Mouse (Mus musculus): ENCODE data around the gene Dusp8.

Gene Dusp8

GRCm38 (mm10) chr7:142077138-142077537, 18.5 kb downstream of the Dusp8 start:
- Histone ChIP-seq H3K27me3 (ENCODE audit: control insufficient read depth, insufficient read depth, low read length, poor library complexity, severe bottlenecking) (no peaks in the 10 kb centered on the region), H3K36me3 (ENCODE audit: control insufficient read depth, insufficient read depth, low read length, poor library complexity, severe bottlenecking) (no peaks in the 10 kb centered on the region)
- DNase-seq (ENCODE audit: low read depth, low spot score): no peak

- DNase-seq (ENCODE audit: low read depth, low spot score): no peak
- H3K36me3 ChIP-seq (ENCODE audit: control insufficient read depth, insufficient read depth, low read length, poor library complexity, severe bottlenecking): no peaks in the 10 kb centered on the region
- no peaks in the 10 kb centered on the region for H3K27me3 ChIP-seq (ENCODE audit: control insufficient read depth, insufficient read depth, low read length, poor library complexity, severe bottlenecking)
These were observed 21.3 kb downstream of the Dusp8 start for GRCm38 (mm10) chr7:142074146-142074886.

GRCm38 (mm10) chr7:142071717-142072116, 23.9 kb downstream of the Dusp8 start:
- DNase-seq (ENCODE audit: low read depth, low spot score): no peak
- H3K36me3 ChIP-seq (ENCODE audit: control insufficient read depth, insufficient read depth, low read length, poor library complexity, severe bottlenecking): no peaks in the 10 kb centered on the region
- no peaks in the 10 kb centered on the region for H3K27me3 ChIP-seq (ENCODE audit: control insufficient read depth, insufficient read depth, low read length, poor library complexity, severe bottlenecking)

- H3K36me3 ChIP-seq (ENCODE audit: control insufficient read depth, insufficient read depth, low read length, poor library complexity, severe bottlenecking): no peaks in the 10 kb centered on the region
- no peaks in the 10 kb centered on the region for H3K27me3 ChIP-seq (ENCODE audit: control insufficient read depth, insufficient read depth, low read length, poor library complexity, severe bottlenecking)
- DNase-seq (ENCODE audit: low read depth, low spot score): no peak
These were observed 24.4 kb downstream of the Dusp8 start for GRCm38 (mm10) chr7:142071212-142071578.

- Histone ChIP-seq H3K27me3 (ENCODE audit: control insufficient read depth, insufficient read depth, low read length, poor library complexity, severe bottlenecking) (no peaks in the 10 kb centered on the region), H3K36me3 (ENCODE audit: control insufficient read depth, insufficient read depth, low read length, poor library complexity, severe bottlenecking) (no peaks in the 10 kb centered on the region)
- peak; percentile 75 for DNase-seq (ENCODE audit: low read depth, low spot score)
These were observed 25.0 kb downstream of the Dusp8 start for GRCm38 (mm10) chr7:142070458-142071211.

- H3K27me3 ChIP-seq (ENCODE audit: control insufficient read depth, insufficient read depth, low read length, poor library complexity, severe bottlenecking): no peaks in the 10 kb centered on the region
- H3K36me3 ChIP-seq (ENCODE audit: control insufficient read depth, insufficient read depth, low read length, poor library complexity, severe bottlenecking): no peaks in the 10 kb centered on the region
- DNase-seq (ENCODE audit: low read depth, low spot score): no peak
These were observed 27.2 kb downstream of the Dusp8 start for GRCm38 (mm10) chr7:142068429-142068828.

- peak; percentile 87 for DNase-seq (ENCODE audit: low read depth, low spot score)
- H3K36me3 ChIP-seq (ENCODE audit: control insufficient read depth, insufficient read depth, low read length, poor library complexity, severe bottlenecking): no peaks in the 10 kb centered on the region
- no peaks in the 10 kb centered on the region for H3K27me3 ChIP-seq (ENCODE audit: control insufficient read depth, insufficient read depth, low read length, poor library complexity, severe bottlenecking)
These were observed 34.6 kb downstream of the Dusp8 start, which contains the start of gene Mob2 for GRCm38 (mm10) chr7:142060931-142061565. Gene Mob2 (minus strand): TSS chr7:142061065.

- Histone ChIP-seq H3K36me3 (ENCODE audit: control insufficient read depth, insufficient read depth, low read length, poor library complexity, severe bottlenecking) (no peaks in the 10 kb centered on the region), H3K27me3 (ENCODE audit: control insufficient read depth, insufficient read depth, low read length, poor library complexity, severe bottlenecking) (no peaks in the 10 kb centered on the region)
- peak; percentile 8 for DNase-seq (ENCODE audit: low read depth, low spot score)
These were observed 35.3 kb downstream of the Dusp8 start for GRCm38 (mm10) chr7:142060185-142060930.

- no peak for DNase-seq (ENCODE audit: low read depth, low spot score)
- Histone ChIP-seq H3K36me3 (ENCODE audit: control insufficient read depth, insufficient read depth, low read length, poor library complexity, severe bottlenecking) (no peaks in the 10 kb centered on the region), H3K27me3 (ENCODE audit: control insufficient read depth, insufficient read depth, low read length, poor library complexity, severe bottlenecking) (no peaks in the 10 kb centered on the region)
These were observed 36.6 kb downstream of the Dusp8 start for GRCm38 (mm10) chr7:142059024-142059423.

GRCm38 (mm10) chr7:142057121-142057520, 38.5 kb downstream of the Dusp8 start:
- DNase-seq (ENCODE audit: low read depth, low spot score): no peak
- Histone ChIP-seq H3K27me3 (ENCODE audit: control insufficient read depth, insufficient read depth, low read length, poor library complexity, severe bottlenecking) (no peaks in the 10 kb centered on the region), H3K36me3 (ENCODE audit: control insufficient read depth, insufficient read depth, low read length, poor library complexity, severe bottlenecking) (no peaks in the 10 kb centered on the region)

- Histone ChIP-seq H3K36me3 (ENCODE audit: control insufficient read depth, insufficient read depth, low read length, poor library complexity, severe bottlenecking) (no peaks in the 10 kb centered on the region), H3K27me3 (ENCODE audit: control insufficient read depth, insufficient read depth, low read length, poor library complexity, severe bottlenecking) (no peaks in the 10 kb centered on the region)
- DNase-seq (ENCODE audit: low read depth, low spot score): peak; percentile 27
These were observed 39.0 kb downstream of the Dusp8 start for GRCm38 (mm10) chr7:142056601-142057061.

GRCm38 (mm10) chr7:142055431-142055830, 40.2 kb downstream of the Dusp8 start:
- DNase-seq (ENCODE audit: low read depth, low spot score): no peak
- H3K27me3 ChIP-seq (ENCODE audit: control insufficient read depth, insufficient read depth, low read length, poor library complexity, severe bottlenecking): no peaks in the 10 kb centered on the region
- no peaks in the 10 kb centered on the region for H3K36me3 ChIP-seq (ENCODE audit: control insufficient read depth, insufficient read depth, low read length, poor library complexity, severe bottlenecking)

- Histone ChIP-seq H3K36me3 (ENCODE audit: control insufficient read depth, insufficient read depth, low read length, poor library complexity, severe bottlenecking) (no peaks in the 10 kb centered on the region; the same call in none of the 2 replicates), H3K27me3 (ENCODE audit: control insufficient read depth, insufficient read depth, low read length, poor library complexity, severe bottlenecking) (no peaks in the 10 kb centered on the region)
- DNase-seq (ENCODE audit: low read depth, low spot score): no peak
These were observed 45.1 kb downstream of the Dusp8 start for GRCm38 (mm10) chr7:142050536-142050935.

GRCm38 (mm10) chr7:142045932-142046331, 49.7 kb downstream of the Dusp8 start:
- H3K36me3 ChIP-seq (ENCODE audit: control insufficient read depth, insufficient read depth, low read length, poor library complexity, severe bottlenecking): no peaks in the 10 kb centered on the region; the same call in none of the 2 replicates
- no peaks in the 10 kb centered on the region for H3K27me3 ChIP-seq (ENCODE audit: control insufficient read depth, insufficient read depth, low read length, poor library complexity, severe bottlenecking)

More at GRCm38 (mm10) chr7:142045932-142046331, 49.7 kb downstream of the Dusp8 start:
- DNase-seq (ENCODE audit: low read depth, low spot score): no peak
